Mouse (Mus musculus): ENCODE measurements around the gene Sema4f. TPM values are rescaled to one million over a fixed set of nuclear protein-coding genes. Genes with fewer than 3 reads are reported as not detected.

Gene Sema4f
- polyA plus RNA-seq, 1 experiment from 2014 or later: 10.8 TPM

DNA sequence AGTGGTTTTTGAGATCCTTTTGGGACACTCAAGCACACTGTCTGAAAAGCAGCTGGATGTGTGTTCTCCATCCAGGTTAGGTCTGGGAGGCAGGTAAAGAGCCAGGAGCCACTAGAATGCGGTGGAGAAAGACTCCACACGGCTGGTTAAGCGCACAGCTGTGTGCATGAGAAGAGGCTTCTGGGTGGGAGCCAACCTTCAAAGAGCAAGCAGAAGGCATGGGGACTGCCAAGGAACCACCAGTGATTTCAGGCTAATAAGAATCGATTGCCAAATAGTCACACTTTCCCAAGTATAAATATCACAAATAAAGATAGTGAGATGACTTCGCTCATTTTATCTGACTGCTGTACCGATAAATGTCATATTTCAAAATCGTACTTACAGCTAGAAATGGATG, 13.0 kb downstream of the Sema4f start:
- no peak overlapping the region for H3K4me2 ChIP-seq (replicated peaks)
- 85% methylated on average over 7 of the region's 7 CpGs for WGBS
- no peak overlapping the region for H3K4me3 ChIP-seq
- H3K9ac ChIP-seq: no peak overlapping the region
- peaks cover 7% of the 10 kb centered on the region for H3K36me3 ChIP-seq
- H3K27ac ChIP-seq: no peak overlapping the region
- no peaks in the 10 kb centered on the region for H3K9me3 ChIP-seq (replicated peaks)
- no peaks in the 10 kb centered on the region for H3K4me1 ChIP-seq
- H3K27me3 ChIP-seq: no peaks in the 10 kb centered on the region
- ATAC-seq (ENCODE audit: low FRiP score): no peak

- 87% methylated on average over 10 of the region's 10 CpGs for WGBS
- H3K27me3 ChIP-seq: no peaks in the 10 kb centered on the region
- H3K4me1 ChIP-seq: no peaks in the 10 kb centered on the region
- no peaks in the 10 kb centered on the region for H3K9me3 ChIP-seq (replicated peaks)
- H3K4me2 ChIP-seq (replicated peaks): no peak overlapping the region
- peaks cover 7% of the 10 kb centered on the region for H3K36me3 ChIP-seq
- H3K27ac ChIP-seq: no peak overlapping the region
- ATAC-seq (ENCODE audit: low FRiP score): no peak
- H3K9ac ChIP-seq: no peak overlapping the region
- H3K4me3 ChIP-seq: no peak overlapping the region
Measured at GRCm38 (mm10) chr6:82926106-82926505, 13.5 kb downstream of the Sema4f start.

DNA sequence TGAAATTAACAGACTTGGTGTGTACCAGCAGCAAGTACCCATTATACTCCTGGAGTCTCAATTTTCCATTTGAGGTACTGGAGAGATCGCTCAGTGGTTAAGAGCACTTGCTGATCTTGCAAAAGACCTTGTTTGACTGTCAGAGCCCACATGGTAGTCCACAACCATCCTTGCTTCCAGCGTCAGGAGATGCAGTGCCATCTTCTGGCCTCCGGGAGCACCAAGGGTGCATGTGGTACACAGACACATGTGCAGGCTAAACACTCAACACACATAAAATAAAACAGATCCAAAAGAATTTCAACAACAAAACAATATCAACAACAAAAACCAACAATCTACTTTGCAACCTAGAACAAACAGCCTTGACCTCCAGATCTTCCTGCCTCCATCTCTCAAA, 14.6 kb downstream of the Sema4f start:
- Histone ChIP-seq H3K4me3 (no peak overlapping the region), H3K27me3 (no peaks in the 10 kb centered on the region), H3K9ac (no peak overlapping the region), H3K9me3 (replicated peaks) (no peaks in the 10 kb centered on the region), H3K4me2 (replicated peaks) (no peak overlapping the region), H3K4me1 (no peaks in the 10 kb centered on the region), H3K36me3 (peaks cover 7% of the 10 kb centered on the region), H3K27ac (no peak overlapping the region)
- no peak for ATAC-seq (ENCODE audit: low FRiP score)
- 66% methylated on average over 3 of the region's 3 CpGs for WGBS

GRCm38 (mm10) chr6:82921426-82922224, 17.9 kb downstream of the Sema4f start:
- H3K36me3 ChIP-seq: peaks cover 10% of the 10 kb centered on the region
- no peaks in the 10 kb centered on the region for H3K27me3 ChIP-seq
- H3K4me2 ChIP-seq (replicated peaks): no peak overlapping the region
- H3K4me3 ChIP-seq: no peak overlapping the region
- no peaks in the 10 kb centered on the region for H3K4me1 ChIP-seq
- no peak overlapping the region for H3K27ac ChIP-seq
- ATAC-seq (ENCODE audit: low FRiP score): no peak
- no peak overlapping the region for H3K9ac ChIP-seq
- WGBS: 77% methylated on average over 9 of the region's 9 CpGs
- no peaks in the 10 kb centered on the region for H3K9me3 ChIP-seq (replicated peaks)

GRCm38 (mm10) chr6:82919520-82919919, 20.0 kb downstream of the Sema4f start:
- H3K4me2 ChIP-seq (replicated peaks): no peak overlapping the region
- H3K27ac ChIP-seq: no peak overlapping the region
- H3K4me3 ChIP-seq: no peak overlapping the region
- ATAC-seq (ENCODE audit: low FRiP score): no peak
- 61% methylated on average over 8 of the region's 8 CpGs for WGBS
- H3K36me3 ChIP-seq: peaks cover 10% of the 10 kb centered on the region
- H3K4me1 ChIP-seq: no peaks in the 10 kb centered on the region
- no peaks in the 10 kb centered on the region for H3K27me3 ChIP-seq
- no peaks in the 10 kb centered on the region for H3K9me3 ChIP-seq (replicated peaks)
- H3K9ac ChIP-seq: no peak overlapping the region

- H3K4me3 ChIP-seq: no peak overlapping the region
- ATAC-seq (ENCODE audit: low FRiP score): no peak
- no peaks in the 10 kb centered on the region for H3K9me3 ChIP-seq (replicated peaks)
- H3K27ac ChIP-seq: no peak overlapping the region
- H3K27me3 ChIP-seq: no peaks in the 10 kb centered on the region
- peaks cover 3% of the 10 kb centered on the region; the same call in 1 of the 2 replicates for H3K36me3 ChIP-seq
- H3K9ac ChIP-seq: no peak overlapping the region
- H3K4me2 ChIP-seq (replicated peaks): no peak overlapping the region
- H3K4me1 ChIP-seq: no peaks in the 10 kb centered on the region
- 85% methylated on average over 14 of the region's 14 CpGs for WGBS
Measured at GRCm38 (mm10) chr6:82918371-82918770, 21.2 kb downstream of the Sema4f start.

DNA sequence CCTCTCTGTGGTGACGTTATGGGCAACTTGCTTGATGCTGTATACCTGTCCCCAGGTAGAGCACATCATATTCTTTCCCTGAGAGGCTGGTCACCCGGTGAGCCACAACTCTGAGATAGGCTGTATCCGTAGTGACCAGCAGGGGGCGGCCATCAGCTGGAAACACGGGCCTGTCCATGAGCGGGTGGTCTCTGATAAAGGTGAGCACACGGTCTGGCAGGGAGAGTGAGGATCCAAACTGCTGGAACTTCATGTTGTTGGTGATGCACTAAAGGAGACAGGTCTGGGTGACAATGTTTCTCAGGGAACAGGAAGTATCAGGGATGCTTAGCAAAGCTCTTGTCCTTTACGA, 21.8 kb downstream of the Sema4f start:
- Histone ChIP-seq H3K4me3 (no peak overlapping the region), H3K4me1 (no peaks in the 10 kb centered on the region), H3K9me3 (replicated peaks) (no peaks in the 10 kb centered on the region), H3K4me2 (replicated peaks) (no peak overlapping the region), H3K9ac (no peak overlapping the region), H3K27ac (no peak overlapping the region), H3K36me3 (peaks cover 3% of the 10 kb centered on the region; the same call in 1 of the 2 replicates), H3K27me3 (no peaks in the 10 kb centered on the region)
- ATAC-seq (ENCODE audit: low FRiP score): peak; percentile 36; the same call in 1 of the 2 replicates
- 21% methylated on average over 8 of the region's 8 CpGs for WGBS

DNA sequence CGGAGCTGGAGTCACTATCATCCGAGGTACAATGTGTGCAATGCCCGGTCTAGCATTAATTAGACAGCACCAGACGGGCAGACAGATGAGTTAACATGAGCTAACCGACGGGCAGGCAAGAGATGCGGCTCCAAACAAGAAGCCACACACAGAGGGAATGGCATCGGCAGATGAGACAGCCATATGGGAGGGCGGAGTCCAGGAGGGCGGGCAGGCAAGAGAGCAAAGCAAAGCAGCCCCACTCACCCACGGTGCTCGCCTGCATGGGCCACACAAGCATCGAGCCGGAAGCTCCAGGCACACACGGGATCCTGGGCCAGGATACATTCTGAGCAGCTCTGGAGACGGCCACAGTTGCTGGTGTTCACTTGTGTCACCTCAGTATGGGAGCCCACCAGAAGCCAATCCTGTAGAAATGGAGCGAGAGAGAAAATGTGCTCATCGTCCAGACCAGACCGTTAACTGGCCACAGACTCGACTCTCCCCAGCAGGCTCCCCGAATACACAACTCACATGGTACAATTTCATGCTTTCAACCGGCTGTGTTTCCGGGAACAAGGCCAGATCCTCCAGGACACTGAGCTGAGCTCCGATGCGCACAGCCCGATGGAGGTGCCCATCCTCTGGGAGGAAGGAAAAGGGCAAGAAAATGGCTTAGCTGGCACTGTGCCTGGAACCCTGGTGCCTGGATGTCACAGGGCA, 22.3 kb downstream of the Sema4f start:
- Histone ChIP-seq H3K27me3 (no peaks in the 10 kb centered on the region), H3K4me2 (replicated peaks) (no peak overlapping the region), H3K4me3 (no peak overlapping the region), H3K27ac (no peak overlapping the region), H3K36me3 (peaks cover 3% of the 10 kb centered on the region; the same call in 1 of the 2 replicates), H3K4me1 (no peaks in the 10 kb centered on the region), H3K9ac (no peak overlapping the region), H3K9me3 (replicated peaks) (no peaks in the 10 kb centered on the region)
- ATAC-seq (ENCODE audit: low FRiP score): peak; percentile 63
- WGBS: 69% methylated on average over 26 of the region's 26 CpGs

- no peak for ATAC-seq (ENCODE audit: low FRiP score)
- Histone ChIP-seq H3K4me2 (replicated peaks) (no peak overlapping the region), H3K9ac (no peak overlapping the region), H3K9me3 (replicated peaks) (no peaks in the 10 kb centered on the region), H3K4me3 (no peak overlapping the region), H3K27ac (no peak overlapping the region), H3K27me3 (no peaks in the 10 kb centered on the region), H3K36me3 (peaks cover 3% of the 10 kb centered on the region; the same call in 1 of the 2 replicates), H3K4me1 (no peaks in the 10 kb centered on the region)
- WGBS: 84% methylated on average over 4 of the region's 4 CpGs
Measured at GRCm38 (mm10) chr6:82916459-82916858, 23.1 kb downstream of the Sema4f start.

DNA sequence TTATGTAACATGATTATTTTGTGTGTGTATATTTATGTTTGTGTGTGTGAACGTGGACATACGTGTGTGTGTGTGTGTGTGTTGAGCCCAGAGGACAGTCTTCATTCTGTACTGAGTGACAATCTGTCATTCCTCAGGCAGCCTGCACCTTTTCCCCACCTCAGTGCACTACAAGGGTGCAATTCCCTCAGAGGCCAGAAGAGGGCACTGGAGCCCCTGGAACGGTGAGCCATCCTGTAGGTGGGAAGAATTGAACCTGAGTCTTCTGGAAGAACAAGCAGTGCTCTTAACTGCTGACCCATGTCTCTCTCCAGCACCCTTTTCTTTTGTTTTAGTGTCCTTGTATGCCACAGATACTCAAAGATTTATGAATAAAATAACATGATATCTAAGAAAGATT, 23.7 kb downstream of the Sema4f start:
- no peak overlapping the region for H3K4me3 ChIP-seq
- no peak overlapping the region for H3K9ac ChIP-seq
- no peaks in the 10 kb centered on the region for H3K27me3 ChIP-seq
- 20% methylated on average over 3 of the region's 3 CpGs for WGBS
- no peak for ATAC-seq (ENCODE audit: low FRiP score)
- H3K36me3 ChIP-seq: peaks cover 3% of the 10 kb centered on the region; the same call in 1 of the 2 replicates
- no peaks in the 10 kb centered on the region for H3K4me1 ChIP-seq
- H3K9me3 ChIP-seq (replicated peaks): no peaks in the 10 kb centered on the region
- no peak overlapping the region for H3K27ac ChIP-seq
- H3K4me2 ChIP-seq (replicated peaks): no peak overlapping the region

DNA sequence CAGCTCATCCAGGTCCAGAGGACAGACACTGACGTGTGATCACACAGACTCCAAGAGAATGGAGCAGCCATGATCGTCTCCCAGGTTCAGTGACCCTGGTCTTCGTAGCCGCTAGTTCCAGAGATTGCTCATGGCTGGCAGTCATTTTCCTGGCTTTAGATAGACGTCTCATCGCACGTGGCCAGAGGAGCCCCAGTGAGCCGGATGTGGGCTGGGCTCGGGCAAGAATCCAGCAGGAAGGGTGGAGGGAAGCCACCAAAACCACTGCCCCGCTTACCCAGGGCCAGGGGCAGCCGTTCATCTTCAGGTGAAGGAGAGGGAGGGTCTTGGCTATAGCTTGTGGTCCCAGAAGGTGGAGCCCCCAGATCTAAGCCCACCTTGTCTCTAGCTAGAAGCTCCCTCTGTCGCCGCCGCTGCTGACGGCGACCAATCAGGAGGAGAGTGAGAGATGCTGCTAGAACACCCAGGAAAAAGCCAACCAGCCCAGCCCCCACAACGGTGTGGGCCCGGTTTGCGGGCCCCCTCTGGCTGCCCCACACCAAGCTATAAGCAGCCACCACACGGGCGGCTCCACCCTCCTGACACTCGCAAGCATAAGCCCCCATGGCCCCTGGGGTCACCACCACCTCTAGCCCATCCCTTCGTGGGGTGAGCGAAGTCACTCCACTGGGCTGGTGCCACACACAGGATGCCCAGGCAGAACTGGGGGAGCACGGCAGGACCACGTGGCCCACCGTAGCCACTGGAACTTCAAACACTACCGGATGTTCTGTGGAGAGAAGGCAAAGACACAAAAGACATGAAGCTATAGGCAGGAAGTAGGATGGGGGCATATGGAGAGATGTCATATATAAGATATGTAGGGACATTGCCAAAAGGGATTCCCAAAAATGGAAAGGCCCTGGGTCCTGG, 26.0 kb downstream of the Sema4f start:
- H3K4me2 ChIP-seq (replicated peaks): no peak overlapping the region
- 83% methylated on average over 28 of the region's 28 CpGs for WGBS
- no peak overlapping the region for H3K9ac ChIP-seq
- H3K9me3 ChIP-seq (replicated peaks): no peaks in the 10 kb centered on the region
- H3K27me3 ChIP-seq: no peaks in the 10 kb centered on the region
- H3K36me3 ChIP-seq: no peaks in the 10 kb centered on the region
- no peak for ATAC-seq (ENCODE audit: low FRiP score)
- no peak overlapping the region for H3K4me3 ChIP-seq
- H3K4me1 ChIP-seq: no peaks in the 10 kb centered on the region
- H3K27ac ChIP-seq: no peak overlapping the region

- no peak for ATAC-seq (ENCODE audit: low FRiP score)
- Histone ChIP-seq H3K9me3 (replicated peaks) (no peaks in the 10 kb centered on the region), H3K4me3 (no peak overlapping the region), H3K27ac (no peak overlapping the region), H3K36me3 (no peaks in the 10 kb centered on the region), H3K4me1 (no peaks in the 10 kb centered on the region), H3K4me2 (replicated peaks) (no peak overlapping the region), H3K9ac (no peak overlapping the region), H3K27me3 (no peaks in the 10 kb centered on the region)
- WGBS: 87% methylated on average over 5 of the region's 5 CpGs
Measured at GRCm38 (mm10) chr6:82911303-82911702, 28.3 kb downstream of the Sema4f start.

All from hindbrain, embryonic 12.5 days (tissue).